Mouse (Mus musculus) CD4-positive, CD25-positive, alpha-beta regulatory T cell (primary cell): ENCODE measurements around the gene Asb18. TPM values are rescaled to one million over a fixed set of nuclear protein-coding genes. Genes with fewer than 3 reads are reported as not detected.

ENCODE experiments used
- polyA plus RNA-seq: library from polyadenylated mRNA; unstranded; fragments of 100-300 nt; shearing (Covaris generic); gene quantifications from one replicate; pipeline ENCODE4 v1.2.1, GENCODE M21; 2017

Asb18 gene
- polyA plus RNA-seq: not detected

GRCm38 (mm10) chr1:90014446-90014845 lies at the start of gene Asb18:
Asb18 (minus strand) TSS chr1:90014666.

GRCm38 (mm10) chr1:89931120-89931519 lies 83.3 kb downstream of the Asb18 start, which contains the start of gene Gbx2:
Gbx2 (minus strand) TSS chr1:89931179.

Other genes with a start within 250 kb of the Asb18 start
- gene Gbx2, start 83.5 kb downstream of the Asb18 start, polyA plus RNA-seq: not detected
- not detected for gene Iqca, start 138.7 kb upstream of the Asb18 start, polyA plus RNA-seq
- gene Ackr3, start 189.3 kb upstream of the Asb18 start, polyA plus RNA-seq: 0.26 TPM